Mouse (Mus musculus) thymus, postnatal 14 days (tissue): ENCODE data around the gene Olfr1441.

Experiments
- DNase-seq: peaks from one replicate; pipeline ENCODE4 v3.0.0; 2021

Gene Olfr1441

GRCm38 (mm10) chr19:12463722-12464035 is 46.4 kb downstream of the Olfr1441 start:
- peak; percentile 1 for DNase-seq

- DNase-seq = peak; percentile 0
These were observed 46.9 kb downstream of the Olfr1441 start for GRCm38 (mm10) chr19:12464127-12464526.

GRCm38 (mm10) chr19:12464674-12465073 is 47.4 kb downstream of the Olfr1441 start:
- no peak for DNase-seq

GRCm38 (mm10) chr19:12465530-12466144 is 48.4 kb downstream of the Olfr1441 start:
- peak; percentile 1 for DNase-seq

GRCm38 (mm10) chr19:12466204-12466603 is 49.0 kb downstream of the Olfr1441 start:
- peak; percentile 54 for DNase-seq

- peak; percentile 37 for DNase-seq
These were observed 50.2 kb downstream of the Olfr1441 start for GRCm38 (mm10) chr19:12467436-12467835.

- no peak for DNase-seq
These were observed 54.6 kb downstream of the Olfr1441 start for GRCm38 (mm10) chr19:12471866-12472265.

- no peak for DNase-seq
These were observed 55.2 kb downstream of the Olfr1441 start for GRCm38 (mm10) chr19:12472381-12472976.
